Mouse (Mus musculus): ENCODE results near the gene Dmd.
A peak's percentile ranks its signal among the peaks of the same experiment; 100 is the strongest.
"Not testable (repeated sequence)": the region's sequence is repeated elsewhere in the genome, so short reads cannot be mapped to it uniquely, and the experiment has no call there.

Dmd gene

GRCm38 (mm10) chrX:82948630-82949029 is at the start of gene Dmd:
Dmd (plus strand) TSS chrX:82948870.
- no peak for DNase-seq

GRCm38 (mm10) chrX:82901515-82901914 is 47.2 kb upstream of the Dmd start:
- DNase-seq: no peak

- DNase-seq: no peak
Observed at GRCm38 (mm10) chrX:82987683-82988082, 39.0 kb downstream of the Dmd start.

GRCm38 (mm10) chrX:83050190-83050589 is 101.5 kb downstream of the Dmd start:
- no peak for DNase-seq

- DNase-seq: no peak
Observed at GRCm38 (mm10) chrX:83116171-83116876, 167.7 kb downstream of the Dmd start.

- DNase-seq: no peak
Observed at GRCm38 (mm10) chrX:83117198-83117597, 168.5 kb downstream of the Dmd start.

- DNase-seq: no peak
Observed at GRCm38 (mm10) chrX:83220563-83220962, 271.9 kb downstream of the Dmd start.

GRCm38 (mm10) chrX:83221050-83221449 is 272.4 kb downstream of the Dmd start:
- DNase-seq: no peak

- no peak for DNase-seq
Observed at GRCm38 (mm10) chrX:83487598-83487997, 538.9 kb downstream of the Dmd start, which contains the start of gene Tsga8. Tsga8 (minus strand) TSS chrX:83487924.

- DNase-seq: peak; percentile 40
Observed at GRCm38 (mm10) chrX:83674998-83675397, 726.3 kb downstream of the Dmd start.

GRCm38 (mm10) chrX:83686547-83686946 is 737.9 kb downstream of the Dmd start:
- DNase-seq: no peak

GRCm38 (mm10) chrX:83740533-83740932 is 791.9 kb downstream of the Dmd start:
- peak; percentile 20 for DNase-seq

GRCm38 (mm10) chrX:83746301-83747008 is 797.8 kb downstream of the Dmd start:
- DNase-seq: no peak

- DNase-seq: no peak
Observed at GRCm38 (mm10) chrX:83787406-83787805, 838.7 kb downstream of the Dmd start.

GRCm38 (mm10) chrX:83867469-83867868 is 918.8 kb downstream of the Dmd start:
- not testable (repeated sequence) for DNase-seq

GRCm38 (mm10) chrX:83875389-83875788 is 926.7 kb downstream of the Dmd start:
- DNase-seq: peak; percentile 22

- DNase-seq: no peak
Observed at GRCm38 (mm10) chrX:83975895-83976294, 1027.2 kb downstream of the Dmd start.

- DNase-seq: peak; percentile 41
Observed at GRCm38 (mm10) chrX:84001294-84001693, 1052.6 kb downstream of the Dmd start.

- not testable (repeated sequence) for DNase-seq
Observed at GRCm38 (mm10) chrX:84062431-84062830, 1113.8 kb downstream of the Dmd start.

GRCm38 (mm10) chrX:84165872-84166271 is 1217.2 kb downstream of the Dmd start:
- no peak for DNase-seq

GRCm38 (mm10) chrX:84241297-84241859 is 1292.7 kb downstream of the Dmd start:
- DNase-seq: no peak

GRCm38 (mm10) chrX:84330593-84330992 is 1381.9 kb downstream of the Dmd start:
- DNase-seq: no peak

GRCm38 (mm10) chrX:84332177-84332576 is 1383.5 kb downstream of the Dmd start:
- no peak for DNase-seq

- DNase-seq: no peak
Observed at GRCm38 (mm10) chrX:84364981-84365380, 1416.3 kb downstream of the Dmd start.

Data from kidney, adult 9 months (tissue).